Mouse (Mus musculus) midbrain, embryonic 16.5 days (tissue): ENCODE results near the gene Noxo1. TPM values are rescaled to one million over a fixed set of nuclear protein-coding genes. Genes with fewer than 3 reads are reported as not detected.
"Not testable (repeated sequence)": the region's sequence is repeated elsewhere in the genome, so short reads cannot be mapped to it uniquely, and the experiment has no call there.

Experiments used
- ATAC-seq: fragments of 200-750 bp; cut with Nextera tagmentation; 2 replicates; pipeline ENCODE4 v1.8.0; 2017; ENCODE audit warnings: moderate TSS enrichment
- H3K27ac ChIP-seq: fragments of 300-500 bp; sonication (generic); 2 replicates; pipeline ENCODE4 v1.5.1; 2014; ENCODE audit warnings: mild to moderate bottlenecking, low read length, mixed read lengths
- H3K27me3 ChIP-seq: fragments of 300-500 bp; sonication (generic); 2 replicates; pipeline ENCODE4 v1.6.1; 2014; ENCODE audit warnings: low read depth, low read length, mixed read lengths; ENCODE audit not compliant: control insufficient read depth, insufficient read depth
- H3K36me3 ChIP-seq: fragments of 300-500 bp; sonication (generic); 2 replicates; pipeline ENCODE4 v1.6.1; 2014; ENCODE audit warnings: mild to moderate bottlenecking, low read length, moderate library complexity, mixed read lengths; ENCODE audit not compliant: control insufficient read depth, insufficient read depth
- H3K4me1 ChIP-seq: fragments of 300-500 bp; sonication (generic); 2 replicates; pipeline ENCODE4 v1.6.1; 2014; ENCODE audit warnings: mild to moderate bottlenecking, low read length, mixed read lengths; ENCODE audit not compliant: control insufficient read depth, insufficient read depth
- H3K4me2 ChIP-seq: fragments of 300-500 bp; sonication (generic); 2 replicates; pipeline ENCODE4 v1.6.1; 2014; ENCODE audit warnings: mild to moderate bottlenecking, low read length, mixed read lengths
- H3K4me3 ChIP-seq: fragments of 300-500 bp; sonication (generic); 2 replicates; pipeline ENCODE4 v1.5.1; 2014; ENCODE audit warnings: low read depth, mild to moderate bottlenecking, low read length, moderate library complexity, mixed read lengths
- H3K9ac ChIP-seq: fragments of 300-500 bp; sonication (generic); 2 replicates; pipeline ENCODE4 v1.6.1; 2014; ENCODE audit warnings: low read depth, low read length, mixed read lengths
- H3K9me3 ChIP-seq: fragments of 300-500 bp; sonication (generic); replicated peaks from 2 replicates; pipeline ENCODE4 v1.6.1; 2014; ENCODE audit warnings: mild to moderate bottlenecking, low read length, mixed read lengths; ENCODE audit not compliant: control insufficient read depth, poor library complexity, severe bottlenecking
- WGBS: fragments of 180-500 bp; shearing (Covaris S2); extraction: QIAGEN DNeasy Blood & Tissue Kit; methylation state at CpG from one replicate; pipeline ENCODE4 v1.1.7; 2014; 5-methylcytosine and 5-hydroxymethylcytosine counted together
- polyA plus RNA-seq: library from polyadenylated mRNA; unstranded; fragments of >200 nt; fragmentation: Nextera tagmentation; extraction: Ambion mirVana; gene quantifications from 2 replicates; pipeline ENCODE4 v1.2.1, GENCODE M21; 2015

Noxo1 gene
- polyA plus RNA-seq, 1 experiment from 2014 or later: 2.2 TPM

- H3K9ac ChIP-seq: peak overlapping the region; percentile 22; the same call in 1 of the 2 replicates
- 4% methylated on average over 18 of the region's 19 CpGs for WGBS
- peaks cover 12% of the 10 kb centered on the region for H3K4me1 ChIP-seq
- H3K36me3 ChIP-seq: no peaks in the 10 kb centered on the region
- peaks cover 30% of the 10 kb centered on the region for H3K27me3 ChIP-seq
- 0 out of 2 replicates have a peak overlapping the region, but pooled peaks have one; percentile 18 for H3K4me3 ChIP-seq
- peak overlapping the region; percentile 54 for H3K4me2 ChIP-seq
- H3K27ac ChIP-seq: no peak overlapping the region
- no peaks in the 10 kb centered on the region for H3K9me3 ChIP-seq
- ATAC-seq: no peak
Observed at GRCm38 (mm10) chr17:24653967-24654710, 41.9 kb upstream of the Noxo1 start.

GRCm38 (mm10) chr17:24654969-24655368 is 41.1 kb upstream of the Noxo1 start:
- no peak for ATAC-seq
- no peak overlapping the region for H3K4me2 ChIP-seq

GRCm38 (mm10) chr17:24658017-24658758 is 37.8 kb upstream of the Noxo1 start, which contains the start of gene Npw:
Gene Npw (minus strand): TSS chr17:24658457.
- H3K9me3 ChIP-seq: no peaks in the 10 kb centered on the region
- peak within 1 kb of the TSS; percentile 57 for H3K4me2 ChIP-seq
- H3K4me3 ChIP-seq: peak within 1 kb of the TSS; percentile 30
- ATAC-seq: no peak
- no peak within 1 kb of the TSS for H3K27ac ChIP-seq
- H3K36me3 ChIP-seq: no peaks in the 10 kb centered on the region
- H3K9ac ChIP-seq: peak within 1 kb of the TSS; percentile 34
- H3K4me1 ChIP-seq: peaks cover 6% of the 10 kb centered on the region
- WGBS: 2% methylated on average over 47 of the region's 47 CpGs
- H3K27me3 ChIP-seq: peaks cover 39% of the 10 kb centered on the region

More at GRCm38 (mm10) chr17:24654969-24655368, 41.1 kb upstream of the Noxo1 start:
- peaks cover 36% of the 10 kb centered on the region for H3K27me3 ChIP-seq
- no peaks in the 10 kb centered on the region for H3K9me3 ChIP-seq
- 84% methylated on average over 4 of the region's 4 CpGs for WGBS
- H3K4me3 ChIP-seq: no peak overlapping the region
- no peak overlapping the region for H3K27ac ChIP-seq
- H3K4me1 ChIP-seq: peaks cover 12% of the 10 kb centered on the region
- no peak overlapping the region for H3K9ac ChIP-seq
- H3K36me3 ChIP-seq: no peaks in the 10 kb centered on the region

- not testable (repeated sequence) for ATAC-seq, H3K4me2 ChIP-seq, H3K9me3 ChIP-seq, H3K9ac ChIP-seq, H3K27me3 ChIP-seq, H3K4me3 ChIP-seq, H3K27ac ChIP-seq, H3K36me3 ChIP-seq
- WGBS: 74% methylated on average over 7 of the region's 7 CpGs
- H3K4me1 ChIP-seq: peaks cover 23% of the 10 kb centered on the region
Observed at GRCm38 (mm10) chr17:24667011-24667410, 29.0 kb upstream of the Noxo1 start.

GRCm38 (mm10) chr17:24667416-24667815 is 28.6 kb upstream of the Noxo1 start:
- peaks cover 25% of the 10 kb centered on the region for H3K4me1 ChIP-seq
- no peaks in the 10 kb centered on the region for H3K9me3 ChIP-seq
- WGBS: 29% methylated on average over 6 of the region's 6 CpGs
- no peak overlapping the region for H3K4me2 ChIP-seq
- H3K9ac ChIP-seq: no peak overlapping the region
- no peak overlapping the region for H3K27ac ChIP-seq
- H3K27me3 ChIP-seq: no peaks in the 10 kb centered on the region
- ATAC-seq: no peak
- no peaks in the 10 kb centered on the region for H3K36me3 ChIP-seq
- H3K4me3 ChIP-seq: no peak overlapping the region

GRCm38 (mm10) chr17:24669214-24669544 is 26.9 kb upstream of the Noxo1 start:
- peak overlapping the region; percentile 85 for H3K4me2 ChIP-seq
- 13% methylated on average over 15 of the region's 15 CpGs for WGBS
- not testable (repeated sequence) for H3K36me3 ChIP-seq, H3K27me3 ChIP-seq, H3K9me3 ChIP-seq, ATAC-seq
- H3K27ac ChIP-seq: peak overlapping the region; percentile 89
- H3K4me3 ChIP-seq: peak overlapping the region; percentile 98
- H3K9ac ChIP-seq: peak overlapping the region; percentile 98
- peaks cover 30% of the 10 kb centered on the region for H3K4me1 ChIP-seq

GRCm38 (mm10) chr17:24669545-24670245 is 26.3 kb upstream of the Noxo1 start, which contains the start of gene Zfp598:
Gene Zfp598 (plus strand): TSS chr17:24669687.
- Histone ChIP-seq H3K4me3 (peak within 1 kb of the TSS; percentile 98), H3K9ac (peak within 1 kb of the TSS; percentile 98), H3K4me2 (peak within 1 kb of the TSS; percentile 85), H3K36me3 (no peaks in the 10 kb centered on the region), H3K4me1 (peaks cover 30% of the 10 kb centered on the region), H3K9me3 (no peaks in the 10 kb centered on the region), H3K27ac (peak within 1 kb of the TSS; percentile 89), H3K27me3 (no peaks in the 10 kb centered on the region)
- ATAC-seq: peak; percentile 98
- under 1% methylated on average over 54 of the region's 80 CpGs for WGBS

- Histone ChIP-seq H3K4me2 (peak overlapping the region; percentile 85), H3K4me1 (peaks cover 30% of the 10 kb centered on the region), H3K36me3 (no peaks in the 10 kb centered on the region), H3K4me3 (peak overlapping the region; percentile 98), H3K27me3 (no peaks in the 10 kb centered on the region), H3K9ac (peak overlapping the region; percentile 98), H3K9me3 (no peaks in the 10 kb centered on the region), H3K27ac (peak overlapping the region; percentile 89)
- ATAC-seq: no peak
- 13% methylated on average over 8 of the region's 8 CpGs for WGBS
Observed at GRCm38 (mm10) chr17:24670246-24670844, 25.7 kb upstream of the Noxo1 start.
